Mouse (Mus musculus) MEL (cell line): ENCODE measurements around the gene Mnd1. TPM values are rescaled to one million over a fixed set of nuclear protein-coding genes. Genes with fewer than 3 reads are reported as not detected.

Experiments used
- DNase-seq: peaks from one replicate; pipeline ENCODE4 v3.0.0; 2011; ENCODE audit warnings: low read depth, low spot score
- H3K27ac ChIP-seq: 2 replicates; pipeline ENCODE4 v1.5.1; 2012; ENCODE audit warnings: low read depth, mild to moderate bottlenecking, control low read depth, low read length, moderate library complexity; ENCODE audit not compliant: control insufficient read depth
- H3K27me3 ChIP-seq, 2 experiments: fragments of 150-350 bp in 1 of 2; sonication (generic) in 1 of 2; 2 replicates each; pipeline ENCODE4 v1.6.1; 2012; ENCODE audit warnings: low read length in 2 of 2, mild to moderate bottlenecking in 2 of 2, improper control_type of control experiment in 1 of 2, moderate library complexity in 1 of 2; ENCODE audit not compliant: insufficient read depth in 2 of 2, control insufficient read depth in 1 of 2
- H3K36me3 ChIP-seq, 2 experiments: 2 replicates each; pipeline ENCODE4 v1.6.1; 2012 to 2014; ENCODE audit warnings: low read length in 2 of 2, improper control_type of control experiment in 1 of 2, inconsistent platforms in 1 of 2, mild to moderate bottlenecking in 1 of 2; ENCODE audit not compliant: insufficient read depth in 2 of 2, control insufficient read depth in 1 of 2
- H3K4me1 ChIP-seq, 2 experiments: fragments of 150-350 bp in 1 of 2; sonication (generic) in 1 of 2; 2 replicates each; pipeline ENCODE4 v1.6.1; 2012; ENCODE audit warnings: low read length in 2 of 2, improper control_type of control experiment in 1 of 2, mild to moderate bottlenecking in 1 of 2; ENCODE audit not compliant: insufficient read depth in 2 of 2, control insufficient read depth in 1 of 2
- H3K4me3 ChIP-seq, 2 experiments: fragments of 150-350 bp in 1 of 2; sonication (generic) in 1 of 2; 2 replicates each; pipeline ENCODE4 v1.5.1; 2012; ENCODE audit warnings: low read depth in 2 of 2, low read length in 2 of 2, mild to moderate bottlenecking in 2 of 2, moderate library complexity in 2 of 2, control low read depth in 1 of 2, improper control_type of control experiment in 1 of 2; ENCODE audit not compliant: control insufficient read depth in 1 of 2, insufficient read depth in 1 of 2
- H3K79me2 ChIP-seq: 2 replicates; pipeline ENCODE4 v1.6.1; 2012; ENCODE audit warnings: mild to moderate bottlenecking, low read length, moderate library complexity; ENCODE audit not compliant: control insufficient read depth, poor library complexity, insufficient read depth
- H3K9ac ChIP-seq: 2 replicates; pipeline ENCODE4 v1.6.1; 2012; ENCODE audit warnings: low read depth, mild to moderate bottlenecking, control low read depth, low read length, moderate library complexity; ENCODE audit not compliant: control insufficient read depth, poor library complexity, severe bottlenecking
- H3K9me3 ChIP-seq: fragments of 150-350 bp; sonication (generic); replicated peaks from 2 replicates; pipeline ENCODE4 v1.6.1; 2012; ENCODE audit warnings: mild to moderate bottlenecking, low read length, improper control_type of control experiment, moderate library complexity; ENCODE audit not compliant: insufficient read depth
- BHLHE40 ChIP-seq: IDR thresholded peaks from 2 replicates; pipeline ENCODE4 v1.6.1; 2012; ENCODE audit warnings: low read depth, mild to moderate bottlenecking, inconsistent platforms, low read length, improper control_type of control experiment, borderline replicate concordance
- ELF1 ChIP-seq: IDR thresholded peaks from 2 replicates; pipeline ENCODE4 v1.6.1; 2014; ENCODE audit warnings: low read depth, mild to moderate bottlenecking, inconsistent platforms, low read length, improper control_type of control experiment, moderate library complexity
- GATA1 ChIP-seq: IDR thresholded peaks from 2 replicates; pipeline ENCODE4 v1.6.1; 2011; ENCODE audit warnings: low read depth, low read length, improper control_type of control experiment
- KAT2A ChIP-seq: conservative IDR thresholded peaks from 2 replicates; pipeline ENCODE4 v1.6.1; 2012; ENCODE audit warnings: low read depth, low read length, improper control_type of control experiment, inconsistent platforms
- MAFK ChIP-seq: IDR thresholded peaks from 2 replicates; pipeline ENCODE4 v1.6.1; 2011; ENCODE audit warnings: low read depth, mild to moderate bottlenecking, low read length, improper control_type of control experiment, borderline replicate concordance
- MAX ChIP-seq: IDR thresholded peaks from 2 replicates; pipeline ENCODE4 v1.6.1; 2011; ENCODE audit warnings: low read length, improper control_type of control experiment
- MEF2A ChIP-seq: IDR thresholded peaks from 2 replicates; pipeline ENCODE4 v1.6.1; 2014; ENCODE audit warnings: low read depth, mild to moderate bottlenecking, inconsistent platforms, low read length, improper control_type of control experiment; ENCODE audit not compliant: poor library complexity, insufficient replicate concordance, severe bottlenecking; ENCODE audit errors: extremely low read depth
- MYB ChIP-seq: IDR thresholded peaks from 2 replicates; pipeline ENCODE4 v1.6.1; 2011; ENCODE audit warnings: mild to moderate bottlenecking, low read depth, low read length, improper control_type of control experiment
- MYC ChIP-seq: IDR thresholded peaks from 2 replicates; pipeline ENCODE4 v1.6.1; 2011; ENCODE audit warnings: low read depth, mild to moderate bottlenecking, low read length, improper control_type of control experiment, moderate library complexity
- NRF1 ChIP-seq: IDR thresholded peaks from 2 replicates; pipeline ENCODE4 v1.6.1; 2014; ENCODE audit warnings: low read depth, mild to moderate bottlenecking, inconsistent platforms, low read length, improper control_type of control experiment, moderate library complexity; ENCODE audit not compliant: poor library complexity, insufficient read depth, severe bottlenecking
- POLR2A ChIP-seq, 2 experiments: IDR thresholded peaks; 2 replicates each; pipeline ENCODE4 v1.6.1; 2011 to 2012; ENCODE audit warnings: low read length in 2 of 2, mild to moderate bottlenecking in 2 of 2, control low read depth in 1 of 2, improper control_type of control experiment in 1 of 2, low read depth in 1 of 2, moderate library complexity in 1 of 2; ENCODE audit not compliant: control insufficient read depth in 1 of 2, insufficient read depth in 1 of 2, poor library complexity in 1 of 2
- POLR2AphosphoS2 ChIP-seq: IDR thresholded peaks from 2 replicates; pipeline ENCODE4 v1.6.1; 2011; ENCODE audit warnings: low read length, improper control_type of control experiment
- RAD21 ChIP-seq: IDR thresholded peaks from 2 replicates; pipeline ENCODE4 v1.6.1; 2011; ENCODE audit warnings: mild to moderate bottlenecking, low read depth, low read length, improper control_type of control experiment
- RCOR1 ChIP-seq: IDR thresholded peaks from 2 replicates; pipeline ENCODE4 v1.6.1; 2012; ENCODE audit warnings: low read depth, mild to moderate bottlenecking, inconsistent platforms, low read length, improper control_type of control experiment
- SIN3A ChIP-seq: IDR thresholded peaks from 2 replicates; pipeline ENCODE4 v1.6.1; 2012; ENCODE audit warnings: low read length, improper control_type of control experiment, inconsistent platforms
- TAL1 ChIP-seq: IDR thresholded peaks from 2 replicates; pipeline ENCODE4 v1.6.1; 2012; ENCODE audit warnings: mild to moderate bottlenecking, inconsistent platforms, low read length, moderate library complexity, mixed read lengths
- TBP ChIP-seq: IDR thresholded peaks from 2 replicates; pipeline ENCODE4 v1.8.0; 2011; ENCODE audit warnings: low read depth, low read length, improper control_type of control experiment
- UBTF ChIP-seq: IDR thresholded peaks from 2 replicates; pipeline ENCODE4 v1.6.1; 2012; ENCODE audit warnings: low read depth, mild to moderate bottlenecking, inconsistent platforms, low read length, improper control_type of control experiment, moderate library complexity, borderline replicate concordance; ENCODE audit not compliant: insufficient read depth
- USF1 ChIP-seq: IDR thresholded peaks from 2 replicates; pipeline ENCODE4 v1.6.1; 2014; ENCODE audit warnings: low read depth, mild to moderate bottlenecking, inconsistent platforms, low read length, improper control_type of control experiment, moderate library complexity
- USF2 ChIP-seq, 2 experiments: IDR thresholded peaks; 2 replicates each; pipeline ENCODE4 v1.6.1; 2011 to 2012; ENCODE audit warnings: improper control_type of control experiment in 2 of 2, low read length in 2 of 2, borderline replicate concordance in 1 of 2, inconsistent platforms in 1 of 2, low read depth in 1 of 2, mild to moderate bottlenecking in 1 of 2; ENCODE audit not compliant: insufficient read depth in 1 of 2
- ZC3H11A ChIP-seq: IDR thresholded peaks from 2 replicates; pipeline ENCODE4 v1.6.1; 2012; ENCODE audit warnings: low read depth, mild to moderate bottlenecking, inconsistent platforms, low read length, improper control_type of control experiment
- ZNF384 ChIP-seq: IDR thresholded peaks from 2 replicates; pipeline ENCODE4 v1.6.1; 2012; ENCODE audit warnings: low read depth, mild to moderate bottlenecking, inconsistent platforms, low read length, improper control_type of control experiment
- polyA plus RNA-seq, 2 experiments: library from polyadenylated mRNA; stranded (reverse) in 1 of 2; unstranded in 1 of 2; fragments of >175 nt in 1 of 2; fragments of >200 nt in 1 of 2; gene quantifications; 2 replicates each; pipeline versions ENCODE4 v1.2.1 to v1.2.4; 2012; ENCODE audit warnings: low replicate concordance in 2 of 2, low read depth in 1 of 2; ENCODE audit not compliant: insufficient read length in 2 of 2, insufficient read depth in 1 of 2, missing spikeins in 1 of 2
- total RNA-seq: library from RNA; depleted of rRNA; stranded (reverse); fragments of 300-350 nt; gene quantifications from 2 replicates; pipeline ENCODE4 v1.2.3, GENCODE M21; 2012

Mnd1 gene
- total and polyA plus RNA-seq, 3 experiments = 11.0 to 11.2 TPM; not detected in 1

DNA sequence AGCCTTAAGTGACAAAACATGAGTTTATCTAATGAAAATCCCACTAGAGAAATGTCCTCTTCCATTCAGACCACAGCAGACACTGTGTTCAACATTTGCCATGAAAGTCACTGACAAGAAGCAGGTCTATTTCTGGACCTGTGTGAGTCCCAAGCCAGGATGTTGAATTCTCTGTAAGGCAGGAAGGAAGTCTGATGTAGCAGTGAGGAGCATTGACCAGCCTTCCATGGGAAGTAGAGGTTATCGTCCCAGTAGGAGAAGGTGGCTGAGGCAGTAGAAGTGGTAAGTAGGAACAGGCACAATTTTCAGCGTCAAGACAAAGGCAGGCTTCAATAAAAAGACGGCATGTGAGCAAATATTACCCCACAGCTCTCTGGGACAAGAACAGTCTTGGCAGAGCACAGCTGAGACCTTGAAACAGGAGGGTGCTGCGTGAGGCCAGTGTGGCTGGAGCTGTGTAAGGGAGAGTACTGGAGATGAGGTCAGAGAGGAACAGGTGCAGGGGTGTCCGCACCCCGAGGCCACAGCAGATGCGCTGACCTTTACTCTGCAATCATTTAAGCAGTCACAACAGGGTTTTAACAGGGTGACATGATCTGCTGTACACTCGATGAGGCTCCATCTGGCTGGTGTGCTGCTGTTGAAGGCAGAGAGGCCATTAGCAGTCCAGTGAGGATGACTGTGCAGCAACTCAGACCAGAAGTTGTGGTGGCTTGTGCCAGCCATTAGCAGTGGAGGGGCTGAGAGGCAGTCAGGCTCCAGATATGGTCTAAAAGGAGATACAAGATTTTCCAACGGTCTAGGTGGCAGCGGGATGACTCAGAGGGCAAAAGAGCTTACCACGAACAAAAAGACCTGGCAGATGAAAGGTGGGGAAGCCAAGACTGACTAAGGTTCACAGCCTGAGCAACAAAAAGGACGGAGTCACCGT lies 93.8 kb downstream of the Mnd1 start:
- no peak overlapping the region for H3K27ac ChIP-seq
- no peaks in the 10 kb centered on the region for H3K36me3 ChIP-seq
- no peaks in the 10 kb centered on the region for H3K4me1 ChIP-seq
- no peak for DNase-seq
- no peak for TF ChIP-seq RCOR1
- no peak for TF ChIP-seq UBTF
- TF ChIP-seq KAT2A = no peak
- TF ChIP-seq POLR2A (IDR thresholded peaks at IDR 0.05; ENCODE audit: control insufficient read depth in 1 of 2, insufficient read depth in 1 of 2, low read depth in 1 of 2, low read length in 2 of 2, poor library complexity in 1 of 2) = no peak
- no peak for TF ChIP-seq ZC3H11A
- no peak overlapping the region for H3K9ac ChIP-seq
- peaks cover 0 to 2% of the 10 kb centered on the region in 2 experiments; a peak in 1 of 4 replicates for H3K27me3 ChIP-seq
- no peaks in the 10 kb centered on the region for H3K9me3 ChIP-seq
- H3K79me2 ChIP-seq = no peaks in the 10 kb centered on the region
- H3K4me3 ChIP-seq = no peak overlapping the region

DNA sequence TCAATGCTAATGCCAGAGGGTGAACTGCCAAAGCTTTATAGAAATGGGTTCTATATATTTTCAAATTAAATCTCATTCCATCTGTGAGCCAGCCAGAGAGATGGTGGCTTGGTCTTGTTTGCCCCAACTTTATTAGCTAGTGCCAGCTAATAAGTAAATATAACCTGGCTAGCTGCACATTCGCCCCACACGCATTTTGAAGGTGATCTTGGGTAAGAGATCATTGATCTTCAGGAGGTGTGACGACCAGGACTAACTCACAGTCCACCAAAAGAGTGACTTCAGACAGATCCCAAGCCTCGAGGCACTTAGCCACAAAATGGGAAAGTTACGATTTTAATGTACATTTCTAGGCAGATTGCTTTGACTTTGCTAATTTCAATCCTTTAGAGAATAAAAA lies 94.6 kb downstream of the Mnd1 start:
- peaks cover 0 to 2% of the 10 kb centered on the region in 2 experiments; a peak in 1 of 4 replicates for H3K27me3 ChIP-seq
- H3K9me3 ChIP-seq = no peaks in the 10 kb centered on the region
- no peak overlapping the region for H3K27ac ChIP-seq
- no peak for DNase-seq
- H3K36me3 ChIP-seq = no peaks in the 10 kb centered on the region
- no peaks in the 10 kb centered on the region for H3K4me1 ChIP-seq
- no peak for TF ChIP-seq USF1
- TF ChIP-seq ELF1 = no peak
- no peak for TF ChIP-seq MAFK
- no peak for TF ChIP-seq MEF2A
- no peak for TF ChIP-seq MAX
- TF ChIP-seq GATA1 = no peak
- no peak for TF ChIP-seq MYC
- no peaks in the 10 kb centered on the region for H3K79me2 ChIP-seq
- H3K9ac ChIP-seq = no peak overlapping the region
- H3K4me3 ChIP-seq = no peak overlapping the region

DNA sequence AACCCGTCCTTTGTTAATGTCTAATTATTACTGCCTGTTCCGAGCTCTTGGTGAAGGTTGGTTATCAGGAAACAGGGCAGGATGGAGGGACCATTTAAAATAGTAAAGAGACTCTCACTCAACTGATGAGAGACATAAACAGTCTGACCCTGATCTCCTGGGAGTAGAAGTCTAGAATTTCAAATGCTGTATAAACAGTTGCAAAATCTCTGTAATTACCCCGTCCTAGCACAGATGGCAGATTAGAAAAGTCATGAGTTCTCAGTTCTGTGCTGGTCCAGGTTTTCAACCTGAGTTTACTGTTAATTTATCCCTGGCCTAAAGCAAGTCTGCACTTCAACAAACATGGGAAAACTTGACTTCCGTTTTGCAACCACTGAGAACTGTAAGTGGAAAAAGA lies 95.5 kb downstream of the Mnd1 start:
- H3K27me3 ChIP-seq = peaks cover 0 to 2% of the 10 kb centered on the region in 2 experiments; a peak in 1 of 4 replicates
- DNase-seq = no peak
- no peaks in the 10 kb centered on the region for H3K4me1 ChIP-seq
- no peak for TF ChIP-seq POLR2A (IDR thresholded peaks at IDR 0.05; ENCODE audit: control insufficient read depth in 1 of 2, insufficient read depth in 1 of 2, low read depth in 1 of 2, low read length in 2 of 2, poor library complexity in 1 of 2)
- no peak for TF ChIP-seq RCOR1
- TF ChIP-seq NRF1 = no peak
- TF ChIP-seq UBTF = no peak
- TF ChIP-seq ZNF384 = no peak
- TF ChIP-seq ZC3H11A = no peak
- TF ChIP-seq TAL1 = no peak
- no peak for TF ChIP-seq POLR2AphosphoS2
- TF ChIP-seq SIN3A = no peak
- no peak for TF ChIP-seq MAFK
- TF ChIP-seq USF2 (IDR thresholded peaks at IDR 0.05; ENCODE audit: borderline replicate concordance in 1 of 2, insufficient read depth in 1 of 2, low read depth in 1 of 2, low read length in 2 of 2) = no peak
- TF ChIP-seq MEF2A = no peak
- TF ChIP-seq BHLHE40 = no peak
- no peak for TF ChIP-seq TBP
- no peak for TF ChIP-seq RAD21
- no peak for TF ChIP-seq MYB
- H3K36me3 ChIP-seq = no peaks in the 10 kb centered on the region
- H3K79me2 ChIP-seq = no peaks in the 10 kb centered on the region
- H3K9me3 ChIP-seq = no peaks in the 10 kb centered on the region
- no peak overlapping the region for H3K9ac ChIP-seq
- H3K4me3 ChIP-seq = no peak overlapping the region
- no peak overlapping the region for H3K27ac ChIP-seq
